Mouse (Mus musculus): Measurements from ENCODE around the gene Shisal2b.
"Not testable (repeated sequence)": the region's sequence is repeated elsewhere in the genome, so short reads cannot be mapped to it uniquely, and the experiment has no call there.

- TF ChIP-seq CTCF (IDR thresholded peaks at IDR 0.05; ENCODE audit: extremely low read depth, insufficient read depth, insufficient read length, insufficient replicate concordance); POLR2A (IDR thresholded peaks at IDR 0.05; ENCODE audit: low read depth, low read length): not testable (repeated sequence)
Measured at GRCm38 (mm10) chr13:104911006-104911405, 47.3 kb upstream of the Shisal2b start.

All from spleen, adult 2 months (tissue).